Mouse (Mus musculus): ENCODE data around the gene Ank. TPM values are rescaled to one million over a fixed set of nuclear protein-coding genes. Genes with fewer than 3 reads are reported as not detected.
A peak's percentile ranks its signal among the peaks of the same experiment; 100 is the strongest.

Ank gene
- polyA plus RNA-seq, 1 experiment from 2014 or later, result 16.2 TPM

- DNase-seq (ENCODE audit: low spot score), result no peak
- Histone ChIP-seq H3K4me3 (ENCODE audit: low read depth, low read length) (no peak overlapping the region), H3K9me3 (ENCODE audit: control insufficient read depth, low read length) (no peaks in the 10 kb centered on the region), H3K4me1 (replicated peaks; ENCODE audit: control insufficient read depth, insufficient read depth) (no peaks in the 10 kb centered on the region), H3K9ac (ENCODE audit: low read length) (no peak overlapping the region), H3K36me3 (ENCODE audit: control insufficient read depth, insufficient read depth, low read length) (0 out of 2 replicates have a peak, but pooled peaks cover 2% of the 10 kb centered on the region), H3K4me2 (replicated peaks; ENCODE audit: low read depth) (no peak overlapping the region), H3K27ac (replicated peaks) (no peak overlapping the region), H3K27me3 (ENCODE audit: control insufficient read depth, insufficient read depth, low read length) (no peaks in the 10 kb centered on the region)
- ATAC-seq (ENCODE audit: low FRiP score, low TSS enrichment), result no peak
- TF ChIP-seq CTCF (IDR thresholded peaks at IDR 0.05; ENCODE audit: low read depth) (no peak), EP300 (optimal IDR thresholded peaks at IDR 0.05) (no peak)
- 89% methylated on average over 6 of the region's 6 CpGs for WGBS
Observed at GRCm38 (mm10) chr15:27583620-27584019, 117.1 kb downstream of the Ank start.

DNA sequence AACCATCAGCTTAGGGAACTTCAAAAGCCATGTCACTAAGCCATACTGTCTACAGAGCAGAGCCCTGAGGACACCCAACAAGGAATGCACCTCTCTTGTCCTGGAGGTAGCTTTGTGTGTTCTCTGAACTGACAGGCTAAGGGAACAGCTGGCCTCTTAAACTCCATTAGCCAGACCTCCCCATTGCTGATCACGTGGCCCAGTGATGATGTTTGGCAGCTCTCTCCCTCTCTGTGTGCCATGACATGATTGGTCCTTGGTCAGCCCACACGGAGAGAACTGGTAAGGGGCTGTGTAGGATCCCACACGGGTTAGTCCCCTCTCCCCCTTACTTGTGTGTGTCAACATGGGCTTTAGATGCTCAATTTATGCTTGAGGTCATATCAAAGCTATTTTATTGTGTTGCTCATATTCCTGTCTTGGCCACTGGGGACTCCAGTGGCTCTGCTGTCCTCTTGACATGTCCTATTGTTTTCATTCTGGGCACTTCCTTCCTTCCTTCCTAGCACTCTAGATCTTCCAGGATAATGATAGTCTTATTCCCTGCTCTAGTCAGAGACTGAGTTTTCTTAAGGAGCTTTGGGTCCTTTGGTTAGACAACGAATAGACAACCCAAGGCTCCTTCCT, 119.1 kb downstream of the Ank start:
- H3K4me3 ChIP-seq (ENCODE audit: low read depth, low read length), result no peak overlapping the region
- H3K9me3 ChIP-seq (ENCODE audit: control insufficient read depth, low read length), result no peaks in the 10 kb centered on the region
- H3K4me2 ChIP-seq (replicated peaks; ENCODE audit: low read depth), result no peak overlapping the region
- ATAC-seq (ENCODE audit: low FRiP score, low TSS enrichment), result no peak
- WGBS, result 70% methylated on average over 4 of the region's 4 CpGs
- H3K4me1 ChIP-seq (replicated peaks; ENCODE audit: control insufficient read depth, insufficient read depth), result no peaks in the 10 kb centered on the region
- no peak for DNase-seq (ENCODE audit: low spot score)
- H3K9ac ChIP-seq (ENCODE audit: low read length), result no peak overlapping the region
- no peaks in the 10 kb centered on the region for H3K27me3 ChIP-seq (ENCODE audit: control insufficient read depth, insufficient read depth, low read length)
- H3K27ac ChIP-seq (replicated peaks), result no peak overlapping the region
- TF ChIP-seq CTCF (IDR thresholded peaks at IDR 0.05; ENCODE audit: low read depth), result peak; percentile 27
- no peak for TF ChIP-seq EP300 (optimal IDR thresholded peaks at IDR 0.05)
- 0 out of 2 replicates have a peak, but pooled peaks cover 2% of the 10 kb centered on the region for H3K36me3 ChIP-seq (ENCODE audit: control insufficient read depth, insufficient read depth, low read length)

DNA sequence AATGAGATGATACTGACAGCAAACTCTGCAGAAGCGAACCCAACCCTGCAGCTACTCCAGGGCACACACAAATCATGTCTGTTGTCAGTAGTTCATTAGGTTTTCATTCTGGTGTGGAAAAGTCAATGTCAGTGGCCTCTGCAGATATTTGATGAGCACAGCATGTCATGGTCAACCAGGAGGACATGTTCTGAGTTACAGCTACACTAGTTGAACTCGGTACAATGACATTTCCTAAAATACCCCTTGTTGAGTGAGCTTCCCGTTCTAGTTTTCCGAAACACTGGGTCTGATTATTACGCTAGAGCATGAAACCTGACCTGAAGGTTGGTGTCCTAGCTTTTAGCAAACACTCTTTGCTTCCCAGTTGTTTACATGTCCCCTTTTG, 119.6 kb downstream of the Ank start:
- no peak for TF ChIP-seq CTCF (IDR thresholded peaks at IDR 0.05; ENCODE audit: low read depth)
- TF ChIP-seq EP300 (optimal IDR thresholded peaks at IDR 0.05), result no peak
- no peaks in the 10 kb centered on the region for H3K27me3 ChIP-seq (ENCODE audit: control insufficient read depth, insufficient read depth, low read length)
- WGBS, result 80% methylated on average over 5 of the region's 5 CpGs

DNA sequence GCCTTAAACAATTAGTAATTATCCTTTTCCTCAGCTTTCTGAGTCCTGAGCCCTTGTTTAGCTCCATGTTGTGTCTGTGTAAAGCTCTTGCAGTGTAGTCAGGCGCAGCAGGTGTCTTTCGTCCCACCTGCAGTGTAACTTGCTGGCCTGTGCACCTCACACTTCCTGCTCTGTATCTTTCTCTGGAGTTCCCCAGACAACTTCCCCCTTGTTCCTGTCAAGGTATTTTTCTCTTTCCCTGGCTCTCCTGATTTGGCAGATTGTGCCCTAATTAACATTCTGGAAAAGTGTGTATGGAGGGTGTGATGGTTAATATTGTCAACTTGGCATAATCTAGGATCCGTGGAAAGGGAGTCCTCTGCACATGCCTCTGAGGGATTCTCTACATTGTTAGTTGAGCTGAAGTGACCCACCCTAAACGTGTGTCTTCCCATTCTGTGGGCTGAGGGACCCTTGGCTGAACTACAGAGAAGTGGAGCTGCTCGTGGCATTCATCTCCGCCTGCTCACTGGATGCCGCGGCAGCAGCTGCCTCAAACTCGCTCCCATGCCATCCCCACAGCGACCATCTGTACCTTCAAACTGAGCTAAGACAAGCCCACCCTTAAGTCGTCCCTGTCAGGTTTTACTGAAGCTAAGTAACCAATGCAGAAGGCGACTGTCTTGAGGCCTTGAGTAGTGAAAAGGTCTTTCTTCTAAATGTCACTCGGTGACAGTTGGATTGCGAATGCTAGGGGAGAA, 121.8 kb downstream of the Ank start:
- WGBS, result 75% methylated on average over 14 of the region's 14 CpGs
- ATAC-seq (ENCODE audit: low FRiP score, low TSS enrichment) (no peak), DNase-seq (ENCODE audit: low spot score) (no peak)
- H3K9me3 ChIP-seq (ENCODE audit: control insufficient read depth, low read length), result no peaks in the 10 kb centered on the region
- peaks cover 9% of the 10 kb centered on the region for H3K36me3 ChIP-seq (ENCODE audit: control insufficient read depth, insufficient read depth, low read length)
- no peak overlapping the region for H3K4me3 ChIP-seq (ENCODE audit: low read depth, low read length)
- no peaks in the 10 kb centered on the region for H3K27me3 ChIP-seq (ENCODE audit: control insufficient read depth, insufficient read depth, low read length)
- no peak overlapping the region for H3K4me2 ChIP-seq (replicated peaks; ENCODE audit: low read depth)
- H3K9ac ChIP-seq (ENCODE audit: low read length), result no peak overlapping the region
- no peaks in the 10 kb centered on the region for H3K4me1 ChIP-seq (replicated peaks; ENCODE audit: control insufficient read depth, insufficient read depth)
- no peak for TF ChIP-seq CTCF (IDR thresholded peaks at IDR 0.05; ENCODE audit: low read depth)
- no peak overlapping the region for H3K27ac ChIP-seq (replicated peaks)

More for the DNA sequence above, 119.6 kb downstream of the Ank start:
- H3K4me2 ChIP-seq (replicated peaks; ENCODE audit: low read depth), result no peak overlapping the region
- DNase-seq (ENCODE audit: low spot score) (no peak), ATAC-seq (ENCODE audit: low FRiP score, low TSS enrichment) (no peak)
- H3K4me3 ChIP-seq (ENCODE audit: low read depth, low read length), result no peak overlapping the region
- no peaks in the 10 kb centered on the region for H3K9me3 ChIP-seq (ENCODE audit: control insufficient read depth, low read length)
- no peak overlapping the region for H3K27ac ChIP-seq (replicated peaks)
- H3K9ac ChIP-seq (ENCODE audit: low read length), result no peak overlapping the region
- no peaks in the 10 kb centered on the region for H3K4me1 ChIP-seq (replicated peaks; ENCODE audit: control insufficient read depth, insufficient read depth)
- H3K36me3 ChIP-seq (ENCODE audit: control insufficient read depth, insufficient read depth, low read length), result peaks cover 3% of the 10 kb centered on the region; the same call in 1 of the 2 replicates

GRCm38 (mm10) chr15:27590812-27591211, 124.3 kb downstream of the Ank start:
- Histone ChIP-seq H3K36me3 (ENCODE audit: control insufficient read depth, insufficient read depth, low read length) (peaks cover 15% of the 10 kb centered on the region), H3K4me2 (replicated peaks; ENCODE audit: low read depth) (no peak overlapping the region), H3K4me3 (ENCODE audit: low read depth, low read length) (no peak overlapping the region), H3K27ac (replicated peaks) (no peak overlapping the region), H3K27me3 (ENCODE audit: control insufficient read depth, insufficient read depth, low read length) (no peaks in the 10 kb centered on the region), H3K9ac (ENCODE audit: low read length) (no peak overlapping the region), H3K9me3 (ENCODE audit: control insufficient read depth, low read length) (no peaks in the 10 kb centered on the region), H3K4me1 (replicated peaks; ENCODE audit: control insufficient read depth, insufficient read depth) (no peaks in the 10 kb centered on the region)
- ATAC-seq (ENCODE audit: low FRiP score, low TSS enrichment) (no peak), DNase-seq (ENCODE audit: low spot score) (no peak)
- 97% methylated on average over 9 of the region's 9 CpGs for WGBS
- TF ChIP-seq CTCF (IDR thresholded peaks at IDR 0.05; ENCODE audit: low read depth) (no peak), EP300 (optimal IDR thresholded peaks at IDR 0.05) (no peak)
